Mouse (Mus musculus) intestine, embryonic 14.5 days (tissue): Measurements from ENCODE around the gene A4galt. TPM values are rescaled to one million over a fixed set of nuclear protein-coding genes. Genes with fewer than 3 reads are reported as not detected.

Experiments used
- ATAC-seq: fragments of 200-750 bp; cut with Nextera tagmentation; replicated peaks from 2 replicates; pipeline ENCODE4 v1.8.0; 2017; ENCODE audit warnings: low read depth, moderate number of reproducible peaks, moderate TSS enrichment, moderate library complexity; ENCODE audit not compliant: low FRiP score, low TSS enrichment
- DNase-seq: peaks from one replicate; pipeline ENCODE4 v3.0.0-alpha.2; 2018; ENCODE audit warnings: low spot score
- H3K27ac ChIP-seq: fragments of 300-500 bp; sonication (generic); 2 replicates; pipeline ENCODE4 v1.5.1; 2014; ENCODE audit warnings: low read depth, mild to moderate bottlenecking, control low read depth
- H3K27me3 ChIP-seq: fragments of 300-500 bp; sonication (generic); replicated peaks from 2 replicates; pipeline ENCODE4 v1.6.1; 2014; ENCODE audit warnings: low read length, control low read depth; ENCODE audit not compliant: control insufficient read depth, insufficient read depth
- H3K36me3 ChIP-seq: fragments of 300-500 bp; sonication (generic); 2 replicates; pipeline ENCODE4 v1.6.1; 2014; ENCODE audit warnings: low read length, control low read depth; ENCODE audit not compliant: control insufficient read depth, insufficient read depth
- H3K4me1 ChIP-seq: fragments of 300-500 bp; sonication (generic); replicated peaks from 2 replicates; pipeline ENCODE4 v1.6.1; 2014; ENCODE audit warnings: low read length, control low read depth, mixed read lengths; ENCODE audit not compliant: control insufficient read depth, insufficient read depth
- H3K4me2 ChIP-seq: fragments of 300-500 bp; sonication (generic); 2 replicates; pipeline ENCODE4 v1.6.1; 2014; ENCODE audit warnings: low read length
- H3K4me3 ChIP-seq: fragments of 300-500 bp; sonication (generic); 2 replicates; pipeline ENCODE4 v1.5.1; 2014; ENCODE audit warnings: low read depth, low read length, control low read depth, mixed read lengths
- H3K9ac ChIP-seq: fragments of 300-500 bp; sonication (generic); 2 replicates; pipeline ENCODE4 v1.6.1; 2014; ENCODE audit warnings: mild to moderate bottlenecking, low read length
- H3K9me3 ChIP-seq: fragments of 300-500 bp; sonication (generic); 2 replicates; pipeline ENCODE4 v1.6.1; 2016; ENCODE audit warnings: low read length, control low read depth; ENCODE audit not compliant: control insufficient read depth
- WGBS: fragments of 180-500 bp; shearing (Covaris S2); extraction: QIAGEN DNeasy Blood & Tissue Kit; methylation state at CpG from one replicate; pipeline ENCODE4 v1.1.7; 2014; 5-methylcytosine and 5-hydroxymethylcytosine counted together
- polyA plus RNA-seq: library from polyadenylated mRNA; unstranded; fragments of >200 nt; fragmentation: Nextera tagmentation; extraction: Ambion mirVana; gene quantifications from 2 replicates; pipeline ENCODE4 v1.2.1, GENCODE M21; 2014

A4galt gene
- polyA plus RNA-seq, 1 experiment from 2014 or later, result 3.4 TPM

GRCm38 (mm10) chr15:83226066-83226834 lies 25.3 kb downstream of the A4galt start:
- no peak overlapping the region for H3K4me3 ChIP-seq
- no peaks in the 10 kb centered on the region for H3K27me3 ChIP-seq
- H3K9me3 ChIP-seq, result no peaks in the 10 kb centered on the region
- no peak overlapping the region for H3K9ac ChIP-seq
- DNase-seq (no peak), ATAC-seq (no peak)
- H3K4me2 ChIP-seq, result no peak overlapping the region
- peaks cover 30% of the 10 kb centered on the region for H3K4me1 ChIP-seq
- WGBS, result 70% methylated on average over 9 of the region's 9 CpGs
- peak overlapping the region; percentile 27; the same call in 1 of the 2 replicates for H3K27ac ChIP-seq
- H3K36me3 ChIP-seq, result no peaks in the 10 kb centered on the region

- no peak overlapping the region for H3K4me2 ChIP-seq
- no peak overlapping the region for H3K9ac ChIP-seq
These were observed 27.3 kb downstream of the A4galt start for GRCm38 (mm10) chr15:83224136-83224766.

GRCm38 (mm10) chr15:83223208-83223962 lies 28.2 kb downstream of the A4galt start:
- Histone ChIP-seq H3K27ac (peak overlapping the region; percentile 94), H3K9me3 (no peaks in the 10 kb centered on the region), H3K27me3 (no peaks in the 10 kb centered on the region), H3K4me1 (peaks cover 30% of the 10 kb centered on the region), H3K9ac (no peak overlapping the region), H3K4me2 (peak overlapping the region; percentile 27), H3K4me3 (no peak overlapping the region), H3K36me3 (no peaks in the 10 kb centered on the region)
- DNase-seq, result peak; percentile 86
- 11% methylated on average over 11 of the region's 11 CpGs for WGBS
- peak; percentile 86 for ATAC-seq

More at GRCm38 (mm10) chr15:83224136-83224766, 27.3 kb downstream of the A4galt start:
- 40% methylated on average over 9 of the region's 9 CpGs for WGBS
- Histone ChIP-seq H3K36me3 (no peaks in the 10 kb centered on the region), H3K27ac (peak overlapping the region; percentile 94), H3K4me3 (no peak overlapping the region), H3K4me1 (peaks cover 30% of the 10 kb centered on the region), H3K9me3 (no peaks in the 10 kb centered on the region), H3K27me3 (no peaks in the 10 kb centered on the region)
- ATAC-seq, result peak; percentile 33; the same call in 1 of the 2 replicates
- DNase-seq, result no peak

GRCm38 (mm10) chr15:83221721-83222120 lies 29.9 kb downstream of the A4galt start:
- Histone ChIP-seq H3K27ac (0 out of 2 replicates have a peak overlapping the region, but pooled peaks have one; percentile 94), H3K36me3 (no peaks in the 10 kb centered on the region), H3K27me3 (no peaks in the 10 kb centered on the region), H3K9ac (no peak overlapping the region), H3K4me1 (peaks cover 30% of the 10 kb centered on the region), H3K4me2 (no peak overlapping the region), H3K9me3 (no peaks in the 10 kb centered on the region), H3K4me3 (no peak overlapping the region)
- DNase-seq, result no peak
- 72% methylated on average over 4 of the region's 4 CpGs for WGBS
- no peak for ATAC-seq

GRCm38 (mm10) chr15:83220368-83221013 lies 31.1 kb downstream of the A4galt start:
- no peak overlapping the region for H3K9ac ChIP-seq
- no peak overlapping the region for H3K4me3 ChIP-seq
- H3K4me1 ChIP-seq, result peaks cover 36% of the 10 kb centered on the region
- no peaks in the 10 kb centered on the region for H3K27me3 ChIP-seq
- no peak overlapping the region for H3K4me2 ChIP-seq
- no peaks in the 10 kb centered on the region for H3K36me3 ChIP-seq
- no peak overlapping the region for H3K27ac ChIP-seq
- ATAC-seq (no peak), DNase-seq (no peak)
- WGBS, result 58% methylated on average over 9 of the region's 9 CpGs
- H3K9me3 ChIP-seq, result no peaks in the 10 kb centered on the region

GRCm38 (mm10) chr15:83215322-83216216 lies 36.0 kb downstream of the A4galt start:
- Histone ChIP-seq H3K27me3 (no peaks in the 10 kb centered on the region), H3K9me3 (no peaks in the 10 kb centered on the region), H3K27ac (peak overlapping the region; percentile 92), H3K9ac (no peak overlapping the region; the same call in 1 of the 2 replicates), H3K4me3 (no peak overlapping the region), H3K4me1 (peaks cover 11% of the 10 kb centered on the region), H3K4me2 (no peak overlapping the region), H3K36me3 (no peaks in the 10 kb centered on the region)
- WGBS, result 25% methylated on average over 5 of the region's 5 CpGs
- no peak for DNase-seq
- ATAC-seq, result peak; percentile 77

GRCm38 (mm10) chr15:83210229-83210628 lies 41.3 kb downstream of the A4galt start:
- Histone ChIP-seq H3K36me3 (no peaks in the 10 kb centered on the region), H3K4me1 (peaks cover 8% of the 10 kb centered on the region), H3K4me2 (peak overlapping the region; percentile 62), H3K9me3 (no peaks in the 10 kb centered on the region), H3K27ac (peak overlapping the region; percentile 18; the same call in 1 of the 2 replicates), H3K9ac (peak overlapping the region; percentile 37; the same call in 1 of the 2 replicates), H3K27me3 (no peaks in the 10 kb centered on the region), H3K4me3 (peak overlapping the region; percentile 25)
- 23% methylated on average over 11 of the region's 11 CpGs for WGBS
- peak; percentile 71 for DNase-seq
- ATAC-seq, result no peak
